Mouse (Mus musculus) c-Kit-positive CD71-positive TER-119-positive erythroid progenitor cells, embryonic 14.5 days (primary cell): Measurements from ENCODE around the gene Kidins220.

Experiments used
- DNase-seq: peaks from one replicate; pipeline ENCODE4 v3.0.0-alpha.2; 2013; ENCODE audit warnings: low spot score

Gene Kidins220

DNA sequence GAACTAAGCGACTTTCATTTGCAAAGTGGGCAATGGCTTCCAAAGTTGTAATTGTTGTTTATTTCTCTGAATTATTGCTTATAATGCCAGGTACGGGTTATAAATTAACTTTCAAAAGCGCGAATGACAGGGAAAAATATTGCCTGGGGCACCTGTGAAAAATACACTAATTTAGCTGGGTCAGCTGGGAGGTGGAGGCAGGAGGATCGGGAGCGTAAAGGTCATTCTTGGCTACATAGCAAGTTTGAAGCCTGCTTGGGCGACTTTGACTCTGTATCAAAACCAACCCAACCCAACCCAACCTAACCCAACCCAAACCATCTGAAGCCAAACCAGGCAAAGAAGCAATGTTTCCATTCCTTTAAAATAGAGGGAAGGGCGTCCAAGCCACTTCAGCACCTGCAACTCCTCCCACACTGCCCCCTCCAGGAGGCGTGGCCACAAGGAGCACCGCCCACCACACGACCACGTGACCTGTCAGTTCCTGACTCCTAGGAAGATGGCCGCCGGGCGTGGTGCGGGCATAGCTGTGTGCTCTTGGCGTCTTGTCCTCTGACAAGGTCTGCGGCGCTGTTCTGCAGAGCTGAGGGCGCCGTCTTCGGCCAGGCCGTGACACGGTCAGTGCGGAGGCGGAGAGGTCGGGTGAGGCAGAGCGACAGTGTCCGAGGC lies at the start of gene Kidins220:
TSS of gene Kidins220 (plus strand) at position 480 of the 669 bp plus-strand sequence.
- DNase-seq, result peak; percentile 91

DNA sequence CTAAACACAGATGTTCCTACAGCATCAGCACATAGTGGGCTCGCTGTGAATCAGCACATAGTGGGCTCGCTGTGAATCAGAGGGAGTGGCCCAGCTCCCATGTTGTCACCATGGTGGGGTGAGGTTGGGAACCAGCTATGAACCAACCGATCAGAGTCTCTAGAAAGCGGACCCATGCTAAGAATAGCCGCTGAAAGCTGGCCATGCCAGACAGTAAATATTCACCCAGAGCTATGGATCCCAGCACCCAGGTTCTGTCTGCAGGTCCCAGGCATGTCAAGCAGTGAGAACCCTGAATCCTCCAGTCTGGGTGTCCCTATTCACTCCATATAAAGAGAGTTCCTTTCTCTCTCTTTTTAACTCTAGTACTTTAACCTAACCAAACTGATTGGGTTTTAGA lies 49.4 kb upstream of the Kidins220 start:
- no peak for DNase-seq

DNA sequence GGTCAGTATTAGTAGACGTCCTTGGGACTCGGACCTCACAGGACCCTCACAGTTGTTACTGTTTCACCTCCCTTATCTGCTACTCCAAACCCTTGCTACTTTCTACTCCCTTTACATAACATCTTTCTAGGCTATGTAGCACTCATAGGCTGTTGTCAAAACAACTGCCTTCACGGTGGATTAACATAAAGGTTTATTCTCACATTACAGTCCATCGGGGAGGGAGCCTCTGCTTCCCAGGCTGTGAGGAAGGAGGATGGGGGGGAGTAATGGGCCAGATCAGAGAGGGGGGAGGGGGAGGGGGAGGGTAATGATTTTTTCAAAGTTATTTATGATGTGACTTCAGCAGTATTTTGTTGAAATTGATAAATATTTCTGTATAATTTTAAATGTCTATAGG lies 49.0 kb upstream of the Kidins220 start:
- no peak for DNase-seq

DNA sequence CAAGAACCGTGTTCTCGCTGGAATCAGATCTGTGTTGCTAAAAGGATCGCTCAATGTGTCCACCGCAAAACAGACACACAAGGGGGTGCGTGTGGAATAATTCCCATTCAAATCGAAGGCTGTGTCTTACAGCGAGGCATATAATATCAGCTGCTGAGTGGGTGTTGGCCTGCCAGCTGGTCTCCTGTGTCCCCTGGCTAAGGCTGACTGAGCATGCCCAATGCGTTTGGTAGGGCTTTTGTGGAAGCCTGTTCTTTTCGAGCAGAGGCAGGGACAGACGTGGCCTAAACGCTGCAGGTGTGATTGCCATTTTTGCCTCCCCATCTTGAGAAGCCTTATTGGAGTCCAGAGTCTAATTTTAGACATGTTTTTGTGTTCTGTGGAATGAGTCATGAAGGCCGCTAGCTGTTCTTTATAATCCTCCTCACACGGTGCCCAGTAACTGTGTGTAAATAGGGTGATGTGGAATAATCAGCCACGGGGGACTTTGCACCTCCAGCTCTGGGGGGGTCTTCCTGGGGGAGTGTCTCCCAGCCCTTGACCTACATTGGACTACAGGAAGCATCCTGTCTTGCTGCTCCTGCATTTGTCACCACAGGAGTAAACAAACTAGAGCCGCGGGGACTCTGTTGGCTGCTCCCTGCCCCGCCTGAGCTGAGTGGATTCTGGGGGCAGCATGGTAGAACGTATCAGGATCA lies 46.5 kb upstream of the Kidins220 start:
- DNase-seq, result no peak

DNA sequence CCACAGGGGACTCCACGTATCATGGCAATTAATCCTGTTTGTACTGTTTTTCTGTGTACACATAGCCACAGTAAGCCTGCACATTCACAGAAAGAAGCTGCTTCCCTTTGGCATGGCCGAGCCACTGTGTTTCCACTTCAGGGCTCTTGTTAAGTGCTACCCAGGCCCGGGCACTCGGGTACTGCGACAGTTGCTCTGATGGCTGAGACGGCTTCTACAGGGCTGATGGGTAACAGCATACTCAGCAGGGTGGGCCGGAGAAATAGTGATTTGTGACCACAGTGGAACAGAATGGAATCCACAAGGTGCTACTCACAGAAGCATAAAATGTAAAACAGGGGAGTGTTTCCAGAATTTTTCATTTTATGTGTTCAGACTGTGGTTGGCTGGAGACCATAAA lies 45.7 kb upstream of the Kidins220 start:
- no peak for DNase-seq

DNA sequence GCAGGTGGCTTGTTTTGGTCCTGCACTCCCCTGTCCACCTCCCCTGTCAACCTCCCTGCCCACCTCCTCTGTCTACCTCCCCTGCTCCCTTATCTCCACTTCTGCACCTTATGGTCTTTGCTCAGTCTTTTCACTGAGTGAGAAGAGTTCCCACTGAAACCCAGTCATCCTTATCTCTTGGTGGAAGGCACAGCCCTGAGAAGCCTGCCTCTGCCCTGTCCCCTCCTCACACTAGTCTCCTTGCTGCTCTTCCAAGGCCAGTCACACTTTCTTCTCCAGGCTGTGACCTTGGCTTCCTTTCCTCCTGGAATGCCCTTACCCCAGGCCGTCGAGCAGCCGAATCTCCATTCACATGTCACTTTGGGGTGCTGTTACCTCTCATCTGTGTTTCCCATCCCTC lies 44.0 kb upstream of the Kidins220 start:
- no peak for DNase-seq

DNA sequence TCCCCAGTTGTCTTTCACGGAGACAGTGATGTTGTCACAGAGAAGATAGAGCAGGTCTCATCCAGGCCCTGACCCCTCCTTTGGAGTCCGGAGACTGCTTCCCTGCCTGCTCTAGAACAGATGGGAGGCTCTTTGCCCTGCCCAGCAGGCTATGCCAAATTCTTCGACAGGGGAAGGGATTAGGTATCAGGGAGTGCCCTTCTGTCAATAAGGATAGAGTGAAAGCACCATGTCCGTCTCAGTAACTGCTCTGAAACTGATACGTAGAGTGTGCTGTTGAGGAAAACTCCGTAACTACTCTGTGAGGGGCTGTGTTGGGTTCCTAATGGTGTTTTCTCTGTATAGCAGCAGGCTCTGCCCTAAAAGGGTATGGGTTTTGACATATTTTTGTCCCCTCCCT lies 42.6 kb upstream of the Kidins220 start:
- DNase-seq, result no peak

DNA sequence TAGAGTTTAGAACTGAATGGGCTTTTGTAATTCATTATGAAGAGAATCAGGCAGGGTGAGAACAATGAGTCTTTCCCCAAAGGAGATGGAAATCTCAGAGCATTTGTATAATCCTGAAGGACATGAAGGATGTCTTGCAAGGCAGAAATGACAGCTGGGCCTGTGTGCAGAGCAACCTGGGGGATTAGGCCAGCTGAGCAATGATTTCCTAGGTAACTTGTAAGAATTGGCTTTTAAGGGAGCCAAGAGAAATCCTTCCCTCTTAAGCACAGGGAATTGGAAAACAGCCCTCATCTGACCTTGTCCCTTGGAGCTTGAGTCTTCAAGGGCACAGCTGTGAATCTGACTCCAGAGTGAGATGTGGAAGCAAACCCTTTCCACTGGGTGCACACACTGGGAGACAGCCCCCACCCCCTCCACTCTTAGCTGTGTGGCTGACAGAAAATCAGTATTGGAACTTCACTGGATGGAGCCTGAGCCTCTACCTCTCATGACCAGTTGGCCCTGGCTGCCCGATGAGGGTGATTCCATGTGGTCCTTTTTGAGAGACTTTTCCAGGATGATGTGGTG lies 41.4 kb upstream of the Kidins220 start:
- no peak for DNase-seq

DNA sequence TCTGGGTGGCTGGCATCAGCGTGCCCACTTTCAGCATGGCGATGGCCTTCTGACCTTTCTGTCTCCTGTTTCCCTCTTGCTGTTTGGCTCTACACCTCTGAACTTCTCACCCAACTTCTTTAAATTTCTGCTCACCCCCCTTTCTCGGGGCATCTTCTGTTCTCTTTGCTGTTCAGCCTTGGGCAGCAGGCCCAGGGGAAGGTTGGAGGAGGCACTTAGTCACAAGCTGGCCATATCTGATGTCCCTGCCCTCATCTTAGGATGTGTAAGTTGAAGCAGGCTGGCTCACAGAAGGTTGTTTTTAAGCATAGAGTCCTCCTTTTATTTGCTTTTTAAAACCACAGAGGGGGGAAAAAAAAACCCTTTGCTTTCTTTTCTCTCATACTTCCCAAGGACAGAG lies 40.7 kb upstream of the Kidins220 start:
- DNase-seq, result no peak

DNA sequence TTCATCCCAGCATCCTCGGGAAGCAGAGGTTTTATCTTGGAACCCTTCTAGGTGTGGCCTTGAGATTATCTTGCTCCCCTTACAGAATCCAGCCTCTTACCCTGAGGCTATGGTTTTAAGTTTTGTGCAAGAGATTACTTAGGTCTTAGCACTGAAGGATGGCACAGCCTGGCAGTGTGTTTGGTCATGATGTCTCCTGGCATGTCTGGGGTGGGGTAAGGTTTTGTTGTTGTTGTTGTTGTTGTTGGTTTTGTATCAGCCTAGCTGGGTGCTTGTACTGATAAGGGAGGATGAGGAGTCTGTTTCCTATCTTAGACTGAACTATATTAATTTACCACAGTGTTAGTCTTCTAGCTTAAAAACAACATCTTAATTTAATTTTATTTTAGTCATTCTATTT lies 38.4 kb upstream of the Kidins220 start:
- no peak for DNase-seq

DNA sequence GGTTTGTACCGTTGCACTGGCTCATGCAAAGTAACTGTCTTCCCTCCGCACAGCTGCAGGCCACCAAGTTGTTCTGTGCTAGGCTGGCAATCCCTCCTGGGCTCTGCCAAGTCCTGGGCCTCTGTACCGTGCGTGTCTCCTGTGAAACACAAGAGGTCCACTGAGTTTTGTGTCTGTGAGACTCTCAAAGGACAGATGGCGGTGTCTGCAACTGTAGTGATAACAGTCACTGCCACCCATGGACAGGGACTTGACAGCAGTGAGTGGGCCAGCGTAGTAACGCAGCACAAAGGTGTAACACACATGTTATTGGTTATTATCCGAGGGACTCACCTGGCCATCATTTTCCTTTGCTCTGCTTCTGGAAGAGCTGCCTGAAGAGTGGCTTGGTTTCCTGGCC lies 35.4 kb upstream of the Kidins220 start:
- DNase-seq, result peak; percentile 73

DNA sequence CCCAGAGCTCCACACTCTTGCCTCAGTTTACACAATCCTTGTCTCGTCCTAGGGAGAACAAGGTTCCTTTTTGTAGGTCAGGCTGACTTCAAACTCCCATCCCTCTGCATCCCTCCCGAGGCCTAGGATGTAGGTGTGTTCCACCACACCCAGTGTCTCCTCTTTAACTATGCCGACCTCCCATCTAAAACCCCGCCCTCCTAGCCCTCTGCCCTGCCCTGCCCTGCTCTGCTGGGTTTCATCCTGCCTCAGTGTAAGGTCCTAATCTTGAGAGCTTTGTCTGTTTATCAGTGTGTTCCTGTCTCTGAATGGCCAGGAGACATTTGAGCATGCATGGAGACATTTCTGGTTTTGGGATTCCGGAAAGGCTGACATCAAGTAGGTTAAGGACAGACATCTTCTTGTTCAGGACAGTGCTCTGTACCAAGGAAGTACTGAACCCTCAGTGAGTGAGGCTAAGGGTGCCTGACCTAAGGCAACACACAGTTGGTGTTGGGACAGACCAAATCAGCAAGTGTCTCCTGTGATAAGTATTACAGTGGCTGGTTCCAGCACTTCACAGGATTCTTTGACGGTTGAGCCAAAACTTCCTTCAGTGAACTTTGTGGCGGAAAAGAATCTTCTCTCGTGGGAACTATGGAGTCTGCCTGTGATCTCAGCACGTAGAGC lies 32.0 kb upstream of the Kidins220 start:
- peak; percentile 61 for DNase-seq

DNA sequence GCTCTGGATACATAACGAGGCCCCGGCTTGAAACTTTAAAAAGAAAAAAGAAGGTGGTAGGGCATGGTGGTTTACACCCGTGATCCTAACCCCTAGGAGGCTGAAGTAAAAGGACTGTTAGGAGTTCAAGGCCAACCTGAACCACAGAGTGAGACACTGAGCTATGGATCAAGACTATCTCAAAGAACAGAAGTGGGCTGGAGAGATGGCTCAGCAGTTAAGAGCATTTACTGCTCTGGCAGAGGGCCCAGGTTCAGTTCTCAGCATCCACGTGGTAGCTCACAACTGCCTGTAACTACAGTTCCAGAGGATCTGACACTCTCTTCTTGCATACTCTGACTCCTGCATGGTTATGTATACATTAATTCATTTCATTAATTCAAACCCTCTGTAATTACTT lies 31.3 kb upstream of the Kidins220 start:
- no peak for DNase-seq

DNA sequence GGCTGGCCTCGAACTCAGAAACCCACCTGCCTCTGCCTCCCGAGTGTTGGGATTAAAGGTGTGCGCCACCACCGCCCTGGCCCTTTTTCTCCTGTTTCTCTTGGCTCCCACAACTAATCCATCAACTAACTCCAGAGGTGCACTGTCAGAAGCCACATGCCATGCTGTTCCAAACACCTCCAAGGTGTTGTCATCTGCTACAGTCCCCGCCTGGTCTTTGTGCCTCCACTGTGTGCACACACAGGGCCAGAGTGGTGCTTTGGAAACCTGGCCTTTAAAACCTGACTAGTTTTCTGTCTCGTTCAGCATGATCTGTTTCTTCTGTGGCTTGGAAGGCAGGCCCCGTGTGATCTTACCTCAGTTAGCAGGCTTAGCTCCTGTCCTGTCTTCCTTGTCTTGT lies 30.1 kb upstream of the Kidins220 start:
- no peak for DNase-seq

DNA sequence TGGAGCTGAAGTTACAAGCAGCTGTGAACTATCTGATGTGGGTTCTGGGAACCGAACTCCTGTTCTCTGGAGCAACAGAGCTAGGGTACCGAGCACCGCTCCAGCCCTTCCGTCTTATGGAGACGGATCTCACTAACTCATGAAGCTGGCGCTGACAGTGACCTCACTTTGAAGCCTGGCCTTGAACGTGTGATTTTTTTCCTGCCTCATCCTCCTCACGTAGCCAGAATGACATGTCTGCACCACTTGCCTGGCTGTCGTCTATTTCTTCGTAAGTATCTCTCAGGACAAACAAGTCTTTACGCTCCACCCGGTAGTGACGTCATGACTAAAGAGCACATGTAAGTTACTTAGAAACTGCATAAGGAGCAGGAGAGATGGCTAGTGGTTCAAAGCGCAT lies 27.7 kb upstream of the Kidins220 start:
- no peak for DNase-seq

DNA sequence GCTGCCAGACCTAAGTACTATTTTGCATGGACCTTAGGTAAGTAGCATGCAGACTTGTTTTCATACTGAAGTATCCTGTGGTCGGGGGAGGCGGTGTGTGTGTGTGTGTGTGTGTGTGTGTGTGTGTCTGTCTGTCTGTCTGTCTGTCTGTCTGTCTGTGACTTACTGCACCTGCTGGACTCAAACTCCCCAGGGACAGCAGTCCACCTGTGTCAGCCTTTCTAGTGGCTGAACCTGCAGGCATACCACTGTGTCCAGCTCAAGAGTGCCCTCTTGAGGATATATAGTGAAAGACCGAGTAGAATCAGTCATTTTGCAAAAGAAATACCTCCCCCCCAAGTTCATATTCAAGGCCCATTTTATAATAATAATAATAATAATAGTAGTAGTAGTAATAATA lies 26.4 kb upstream of the Kidins220 start:
- DNase-seq, result peak; percentile 70

DNA sequence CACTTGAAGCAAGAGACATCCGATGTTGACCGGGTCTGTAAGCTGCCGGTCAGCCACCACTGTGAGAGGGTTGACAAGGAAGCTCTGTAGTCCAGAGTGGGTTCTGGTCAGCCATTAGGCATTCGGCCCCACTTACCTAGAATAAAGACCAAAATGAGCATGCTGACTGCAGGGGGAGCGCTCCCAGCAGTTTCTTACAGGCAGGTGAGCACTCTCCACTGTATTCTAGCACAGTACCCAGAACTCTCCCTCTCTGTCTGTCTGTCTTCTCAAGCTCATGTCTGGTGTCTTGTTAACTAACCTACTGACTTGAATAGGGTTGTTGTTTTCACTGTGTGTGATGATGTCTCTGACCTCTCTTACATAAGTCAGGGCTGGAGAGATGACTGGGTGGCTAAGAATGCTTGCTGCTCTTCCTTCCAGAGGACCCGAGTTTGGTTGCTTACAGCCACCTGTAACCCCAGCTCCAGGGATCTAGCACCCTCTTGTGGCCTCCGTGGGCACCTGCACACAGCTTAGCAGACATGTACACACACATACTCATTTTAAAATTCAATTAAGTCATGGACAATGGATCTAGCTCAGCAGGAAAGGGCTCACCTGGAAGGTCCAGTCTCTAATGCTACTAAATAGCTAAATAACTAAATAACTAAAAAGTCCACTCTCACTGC lies 24.2 kb upstream of the Kidins220 start:
- peak; percentile 58 for DNase-seq

DNA sequence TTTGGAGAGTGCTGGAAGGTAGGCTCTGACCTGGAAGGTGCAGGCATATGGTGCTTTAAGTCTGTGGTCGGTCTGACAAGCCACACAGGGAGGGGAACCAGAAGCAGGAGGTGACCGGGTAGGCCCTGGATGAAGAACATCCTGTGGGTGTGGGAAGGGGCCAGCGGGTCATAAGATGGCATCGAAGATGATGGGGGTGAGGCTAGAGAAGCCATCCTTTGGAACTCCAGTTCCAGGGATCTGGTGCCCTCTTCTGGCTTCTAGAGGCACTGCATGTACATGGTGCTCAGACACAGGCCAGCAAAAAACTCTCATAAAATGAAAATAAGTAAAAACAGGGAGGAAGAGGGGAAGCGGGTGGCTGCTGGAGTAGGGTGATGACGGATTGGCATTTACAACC lies 22.6 kb upstream of the Kidins220 start:
- DNase-seq, result peak; percentile 64

DNA sequence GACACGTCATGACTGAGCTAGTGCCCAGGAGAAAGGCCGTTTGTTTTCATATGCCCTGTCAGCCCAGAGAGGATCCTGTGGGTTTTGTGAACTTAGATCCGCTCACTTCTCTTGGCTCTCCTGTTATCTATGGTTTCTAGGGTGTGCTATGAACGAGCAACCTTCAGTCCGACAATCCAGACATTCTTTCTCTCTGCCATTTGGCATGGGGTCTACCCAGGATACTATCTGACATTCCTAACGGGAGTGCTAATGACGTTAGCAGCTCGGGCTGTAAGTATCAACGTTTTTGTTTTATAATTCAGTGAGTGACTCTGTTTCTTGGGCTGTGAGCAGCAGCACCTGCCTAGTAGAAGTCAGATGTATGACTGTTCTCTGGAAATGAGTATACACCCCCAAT lies 19.6 kb upstream of the Kidins220 start:
- no peak for DNase-seq

DNA sequence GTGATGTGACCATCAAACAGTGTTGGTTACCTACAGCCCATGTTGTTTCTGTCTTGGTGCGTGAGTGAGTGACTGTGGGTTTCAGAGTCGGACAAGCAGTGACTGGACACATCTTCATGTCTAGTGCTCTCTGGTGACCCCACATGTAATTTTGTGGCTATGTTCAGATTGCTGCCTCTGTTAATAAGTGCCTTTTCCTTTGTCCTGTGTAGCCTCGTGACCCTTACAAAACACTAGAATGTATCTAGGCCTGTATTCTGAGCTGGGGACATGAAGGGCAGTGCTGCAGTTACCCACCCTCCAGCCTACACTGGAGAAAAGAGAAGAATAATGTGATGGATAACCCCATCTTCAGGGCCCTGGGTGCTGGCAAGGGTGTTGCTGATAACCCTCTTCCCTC lies 16.2 kb upstream of the Kidins220 start:
- DNase-seq, result no peak

DNA sequence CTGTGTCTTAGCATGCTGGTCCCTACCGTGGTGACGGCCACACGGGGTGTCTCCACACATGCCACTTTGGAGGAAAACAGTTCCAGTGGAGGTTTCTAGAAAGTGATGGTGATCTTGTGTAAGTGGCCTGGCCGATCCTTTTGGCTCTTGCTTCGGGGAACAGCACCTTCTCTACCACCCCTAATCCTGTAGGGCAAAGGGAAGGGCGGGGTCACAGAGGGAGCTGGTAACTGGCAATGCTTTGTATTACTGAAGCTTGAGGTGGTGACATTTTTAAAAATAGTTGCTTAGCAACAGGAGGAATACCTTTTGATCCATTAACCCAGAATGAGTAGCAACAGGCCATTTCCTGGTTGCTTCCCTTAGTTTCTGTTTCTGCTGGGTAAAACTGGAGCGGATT lies 12.9 kb upstream of the Kidins220 start:
- no peak for DNase-seq

DNA sequence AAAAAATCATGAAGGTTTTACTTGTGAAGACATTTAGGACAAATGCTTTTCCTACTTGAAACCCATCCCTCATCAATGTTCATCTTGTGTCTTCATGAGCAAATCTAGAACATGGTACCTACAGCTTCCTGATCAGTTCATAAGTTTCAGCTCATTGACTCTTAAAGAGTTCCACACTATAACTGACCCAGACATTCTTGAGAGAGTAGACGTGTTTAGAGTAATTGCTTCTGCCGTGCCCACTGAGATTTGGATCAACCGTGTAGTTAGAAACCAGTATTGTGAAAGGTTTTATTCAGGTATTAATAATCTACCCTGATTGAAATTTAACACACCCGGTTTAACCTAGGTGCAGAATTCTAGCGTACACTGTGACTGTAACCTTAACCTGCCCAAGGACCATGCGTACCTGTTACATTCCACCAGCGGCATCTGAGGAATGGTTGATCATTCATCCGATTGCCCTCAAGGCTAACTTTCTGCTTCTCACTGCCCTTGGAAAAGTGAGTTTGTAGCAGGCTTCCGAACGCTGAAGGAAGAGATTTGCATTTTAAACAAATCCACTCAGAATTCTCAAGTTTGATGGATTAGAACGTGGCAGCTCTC lies 12.3 kb upstream of the Kidins220 start:
- no peak for DNase-seq
